Mouse (Mus musculus): Measurements from ENCODE around the gene Ccdc9. TPM values are rescaled to one million over a fixed set of nuclear protein-coding genes. Genes with fewer than 3 reads are reported as not detected.
"Not testable (repeated sequence)": the region's sequence is repeated elsewhere in the genome, so short reads cannot be mapped to it uniquely, and the experiment has no call there.

Ccdc9 gene
- polyA plus RNA-seq, 1 experiment from 2014 or later, result 21.9 TPM

DNA sequence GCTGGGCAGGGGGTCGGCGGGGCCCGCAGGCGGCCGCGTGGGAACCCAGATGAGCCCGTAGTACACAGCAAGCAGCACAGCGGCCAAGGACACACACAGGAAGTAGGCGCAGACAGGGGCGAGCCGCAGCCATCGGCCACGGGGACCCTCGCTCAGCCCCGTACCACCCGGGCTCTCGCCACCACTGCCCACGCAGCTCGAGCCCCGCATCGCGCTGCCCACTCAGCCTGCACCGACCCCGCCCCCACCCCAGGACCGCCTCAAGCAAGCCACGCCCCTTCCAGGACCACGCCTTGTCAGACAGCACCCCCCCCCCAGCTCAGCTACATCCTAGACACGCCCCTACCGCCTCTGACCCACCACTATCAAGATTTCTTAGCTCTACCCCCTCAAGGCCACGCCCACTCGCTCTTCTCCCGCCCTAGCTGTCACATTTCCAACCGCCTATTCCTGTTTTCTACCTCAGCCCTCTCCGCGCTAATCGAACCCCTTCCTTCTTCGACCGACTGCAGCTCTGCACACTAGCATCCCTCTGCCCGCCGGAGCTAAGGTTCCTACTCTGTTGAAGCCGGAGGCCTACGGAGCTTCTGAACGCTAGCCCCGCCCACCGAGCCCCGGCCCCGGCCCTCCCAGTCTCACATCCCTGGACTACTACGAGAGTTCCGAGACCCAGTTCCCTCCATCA lies 13.4 kb downstream of the Ccdc9 start, which contains the start of gene Inafm1:
Gene Inafm1, minus strand, starts transcription at position 537 of the 685 bp plus-strand sequence.
- peak; percentile 92 for DNase-seq (ENCODE audit: low spot score)

DNA sequence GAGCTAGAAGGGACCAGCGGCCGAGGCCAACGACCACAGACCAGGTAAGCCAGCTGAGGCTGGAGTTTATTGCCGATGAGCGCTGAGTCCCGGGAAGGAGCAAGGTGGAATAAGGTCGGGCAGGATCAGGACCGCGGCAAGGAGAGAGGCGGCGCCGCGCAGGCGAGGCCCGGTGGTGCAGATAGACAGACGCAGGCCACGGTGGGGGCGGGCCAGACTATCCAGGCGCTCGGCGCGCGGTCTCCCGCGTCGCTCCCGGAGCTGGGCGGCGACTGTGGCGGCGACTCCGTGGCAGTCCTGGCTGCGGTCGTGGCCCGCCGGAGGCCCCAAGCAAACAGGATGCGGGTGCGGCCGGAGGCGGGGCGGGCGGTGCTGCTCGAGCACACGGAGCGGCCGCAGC lies 13.9 kb downstream of the Ccdc9 start:
- DNase-seq (ENCODE audit: low spot score), result peak; percentile 64

DNA sequence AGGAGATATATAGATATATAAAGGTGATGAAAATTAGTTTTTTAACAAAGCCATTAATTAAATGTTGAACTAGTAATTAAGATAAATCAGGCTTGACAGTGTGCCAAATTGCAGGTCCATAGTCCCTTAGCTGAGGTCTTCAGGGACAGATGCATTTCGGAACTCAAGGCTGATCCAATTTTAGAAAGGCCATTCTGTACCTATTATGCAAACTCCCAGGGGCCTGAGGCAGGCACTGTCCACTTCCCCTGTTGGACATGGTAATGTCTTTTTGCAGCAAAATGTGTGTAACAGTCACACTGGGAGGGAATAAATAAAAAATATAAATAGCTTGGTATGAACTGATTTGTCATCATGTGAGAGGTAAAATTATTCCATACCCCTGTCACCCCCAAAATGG lies 15.5 kb downstream of the Ccdc9 start:
- no peak for DNase-seq (ENCODE audit: low spot score)

DNA sequence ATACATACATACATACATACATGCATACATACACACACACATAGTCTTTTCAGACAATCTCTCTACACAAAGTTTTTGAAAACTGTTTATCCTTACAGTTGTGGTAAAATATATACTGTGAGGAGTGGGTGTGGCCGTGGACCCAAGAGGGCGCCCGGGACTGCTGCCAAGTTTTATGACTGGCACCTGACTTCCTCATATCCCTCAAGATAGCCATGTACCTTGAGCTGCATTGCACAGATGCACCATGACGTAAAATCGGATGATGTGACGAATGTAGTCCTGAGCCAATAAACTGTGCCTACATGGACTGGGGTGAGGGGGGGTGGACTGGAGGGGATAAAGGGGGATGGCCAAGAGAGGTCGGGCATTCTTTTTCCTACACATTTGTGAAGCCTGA lies 20.0 kb downstream of the Ccdc9 start:
- not testable (repeated sequence) for DNase-seq (ENCODE audit: low spot score)

DNA sequence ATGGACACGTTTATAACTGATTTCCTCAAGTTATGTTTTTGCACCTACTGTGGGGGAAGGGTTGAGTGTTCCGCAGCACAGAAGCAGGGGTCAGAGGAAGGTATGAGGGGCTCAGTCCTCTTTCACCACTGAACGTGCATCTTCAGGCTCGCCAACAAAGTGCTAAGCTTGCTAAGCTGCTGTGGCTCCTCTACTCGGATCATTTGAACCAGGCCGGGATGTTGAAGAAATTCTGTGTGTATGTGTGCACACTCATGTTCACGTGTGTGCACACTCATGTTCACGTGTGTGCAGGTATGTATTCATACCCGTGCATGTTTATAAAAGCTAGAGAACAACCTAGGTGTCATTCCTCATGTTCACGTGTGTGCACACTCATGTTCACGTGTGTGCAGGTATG lies 20.7 kb downstream of the Ccdc9 start:
- DNase-seq (ENCODE audit: low spot score), result no peak

DNA sequence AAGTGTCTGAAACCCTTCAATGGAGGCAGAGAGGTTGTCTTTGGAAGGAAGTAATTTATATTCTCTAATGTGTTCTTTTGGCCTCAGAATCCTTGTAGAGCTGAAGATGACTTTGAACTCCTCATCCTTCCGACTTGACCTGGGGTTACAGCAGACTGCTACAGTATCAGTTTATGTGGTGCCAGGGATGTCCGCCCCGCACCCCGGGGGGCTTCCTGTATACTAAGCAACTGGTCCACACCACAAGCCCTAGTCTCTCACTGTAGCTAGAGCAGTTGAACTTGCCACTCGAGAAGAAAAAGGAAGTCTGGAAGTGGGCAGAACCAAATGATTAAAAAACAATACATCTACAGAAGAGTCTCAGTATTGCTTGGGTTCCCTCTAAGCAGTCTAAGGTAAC lies 22.8 kb downstream of the Ccdc9 start:
- no peak for DNase-seq (ENCODE audit: low spot score)

DNA sequence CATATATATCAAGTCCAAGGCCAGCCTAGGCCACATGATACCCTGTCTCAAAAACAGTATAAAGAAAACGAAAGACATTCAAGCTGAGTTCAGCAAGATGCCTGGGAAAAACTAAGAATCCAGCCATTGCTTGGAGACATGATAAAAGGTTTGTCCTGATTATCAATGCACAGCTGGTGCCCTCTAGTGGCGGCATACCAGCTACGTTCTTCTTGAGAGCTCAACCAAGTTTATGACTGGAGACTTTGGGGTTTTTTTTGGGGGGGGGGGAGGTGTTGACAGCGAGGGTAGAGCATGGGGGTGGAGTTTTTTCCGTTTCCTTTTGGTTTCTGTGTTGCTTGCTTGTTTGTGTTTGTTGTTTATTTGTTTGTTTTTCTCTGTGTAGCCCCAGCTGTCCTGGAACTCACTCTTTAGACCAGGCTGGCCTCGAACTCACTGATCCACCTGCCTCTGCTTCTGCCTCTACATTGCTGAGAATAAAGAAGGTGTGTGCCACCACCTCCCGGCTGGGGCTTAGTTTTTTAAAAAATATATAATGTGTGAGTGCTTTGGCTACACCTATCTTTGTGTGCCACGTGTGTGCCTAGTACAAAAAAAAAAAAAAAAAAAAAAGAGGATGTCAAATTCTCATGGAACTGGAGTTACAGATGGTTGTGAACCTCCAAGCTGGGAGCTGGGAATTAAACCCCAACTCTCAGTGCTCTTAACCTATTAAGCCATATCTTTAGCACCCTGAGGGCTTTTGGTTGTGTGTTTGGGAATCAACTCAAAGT lies 23.4 kb downstream of the Ccdc9 start:
- DNase-seq (ENCODE audit: low spot score), result peak; percentile 81

DNA sequence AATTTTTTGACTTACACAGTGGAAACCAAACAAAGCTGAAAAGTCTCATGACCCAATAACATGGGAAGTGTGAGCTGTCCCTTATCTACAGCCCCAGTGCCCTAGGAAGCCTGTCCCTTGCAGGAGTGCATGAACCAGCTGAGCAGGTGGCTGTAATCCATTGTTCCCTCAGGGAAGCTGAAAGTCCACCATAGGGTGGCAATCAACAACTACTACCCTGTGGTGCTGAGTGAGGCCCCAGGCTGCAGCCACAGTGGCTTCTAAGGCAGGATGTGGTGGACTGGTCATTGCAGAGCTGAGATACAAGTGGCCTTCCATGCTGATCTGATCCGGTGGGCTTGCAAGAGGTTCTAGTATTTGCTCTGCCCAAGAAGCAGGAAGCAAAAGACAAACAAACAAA lies 25.5 kb downstream of the Ccdc9 start:
- DNase-seq (ENCODE audit: low spot score), result no peak

DNA sequence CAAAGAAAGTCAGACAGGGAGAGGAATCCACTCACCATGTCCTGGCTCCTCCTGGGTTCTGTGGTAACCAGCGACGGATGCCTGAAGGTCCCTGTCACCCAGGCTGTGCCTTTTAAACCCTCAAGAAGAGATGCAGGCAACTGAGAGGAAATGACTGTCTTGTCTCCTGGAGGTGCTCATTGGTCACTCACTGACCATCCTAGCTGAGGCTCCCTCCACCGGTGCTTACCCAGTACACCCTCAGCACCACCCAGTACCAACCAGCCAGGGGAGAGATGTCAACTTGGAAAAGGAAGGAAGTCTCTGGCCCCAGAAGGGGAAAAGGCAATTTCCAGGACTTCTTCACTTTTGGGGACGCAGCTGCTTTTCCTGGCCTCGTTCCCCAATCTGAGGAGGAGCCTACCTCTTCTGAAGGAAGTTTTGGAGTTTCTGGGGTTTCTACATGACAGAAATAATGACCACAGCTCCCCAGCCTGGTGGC lies 27.4 kb downstream of the Ccdc9 start, which contains the start of gene C5ar1:
Gene C5ar1, minus strand, starts transcription at position 431 of the 481 bp plus-strand sequence.
- DNase-seq (ENCODE audit: low spot score), result no peak

DNA sequence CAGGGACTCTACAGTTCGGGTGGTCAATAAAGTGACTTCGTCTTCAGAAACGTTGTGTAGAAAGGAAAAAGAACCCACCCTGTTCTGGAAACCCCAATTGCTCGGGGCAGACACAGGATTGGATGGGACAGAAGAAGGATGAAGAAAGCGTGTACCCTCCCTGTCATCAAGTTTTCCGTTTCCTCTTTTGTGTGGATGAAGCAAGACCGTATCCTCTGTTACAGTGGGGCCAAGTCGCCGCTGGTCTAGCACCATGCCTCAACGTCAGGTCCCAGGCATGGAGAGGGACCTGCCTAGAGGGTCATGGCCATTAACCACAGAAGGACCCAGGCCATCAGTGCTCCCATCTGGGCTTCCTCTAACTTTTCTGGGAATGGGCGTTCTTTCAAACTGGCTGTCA lies 28.8 kb downstream of the Ccdc9 start:
- DNase-seq (ENCODE audit: low spot score), result no peak

DNA sequence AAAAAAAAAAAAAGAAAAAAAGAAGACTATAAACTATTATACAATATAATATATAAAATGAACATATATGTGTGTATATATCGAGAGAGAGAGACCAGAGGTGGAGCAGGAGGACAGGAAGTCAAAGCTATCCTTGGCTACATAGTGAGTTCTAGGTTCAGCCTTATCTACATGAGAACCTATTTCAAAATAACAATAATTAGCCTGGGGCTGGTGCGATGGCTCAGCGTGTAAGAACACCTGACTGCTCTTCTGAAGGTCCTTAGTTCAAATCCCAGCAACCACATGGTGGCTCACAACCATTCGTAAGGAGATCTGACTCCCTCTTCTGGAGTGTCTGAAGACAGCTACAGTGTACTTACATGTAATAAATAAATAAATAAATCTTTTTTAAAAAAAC lies 30.6 kb downstream of the Ccdc9 start:
- DNase-seq (ENCODE audit: low spot score), result not testable (repeated sequence)

DNA sequence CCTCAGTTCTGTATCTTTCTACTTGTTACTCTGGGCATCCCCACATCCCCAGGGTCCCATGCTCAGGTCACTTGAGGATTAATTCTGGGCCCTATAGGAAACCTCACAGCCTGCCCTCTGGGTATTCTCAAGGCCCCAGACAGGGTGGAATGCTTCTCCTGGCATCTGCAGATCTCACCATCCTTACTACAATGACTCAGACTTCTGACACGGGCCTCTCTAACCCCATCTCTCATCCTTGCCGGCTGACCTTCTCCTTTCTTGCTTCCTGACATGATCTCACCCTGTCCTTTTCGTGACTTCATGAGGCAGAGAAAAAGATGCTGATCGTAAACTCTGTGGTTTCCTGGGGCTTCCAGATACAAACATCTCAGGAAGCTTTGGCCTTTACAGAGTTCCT lies 32.4 kb downstream of the Ccdc9 start:
- no peak for DNase-seq (ENCODE audit: low spot score)

DNA sequence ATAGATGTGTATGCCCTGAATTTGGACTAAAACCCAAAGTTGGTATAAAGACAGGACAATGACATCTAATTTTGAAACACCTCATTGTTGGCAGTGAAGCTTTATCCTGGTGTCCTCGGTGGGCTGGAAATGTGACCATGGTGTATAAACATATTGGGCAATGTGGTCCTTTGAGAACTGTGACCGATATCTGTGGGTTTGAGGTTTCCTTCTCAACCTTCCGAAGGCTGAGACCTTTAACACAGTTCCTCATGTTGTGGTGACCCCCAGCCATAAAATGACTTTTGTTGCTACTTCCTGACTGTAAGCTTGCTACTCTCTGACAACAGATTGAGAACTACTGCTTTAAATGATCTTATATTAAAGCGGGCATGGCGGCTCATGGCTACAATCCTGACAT lies 35.9 kb downstream of the Ccdc9 start:
- DNase-seq (ENCODE audit: low spot score), result no peak

DNA sequence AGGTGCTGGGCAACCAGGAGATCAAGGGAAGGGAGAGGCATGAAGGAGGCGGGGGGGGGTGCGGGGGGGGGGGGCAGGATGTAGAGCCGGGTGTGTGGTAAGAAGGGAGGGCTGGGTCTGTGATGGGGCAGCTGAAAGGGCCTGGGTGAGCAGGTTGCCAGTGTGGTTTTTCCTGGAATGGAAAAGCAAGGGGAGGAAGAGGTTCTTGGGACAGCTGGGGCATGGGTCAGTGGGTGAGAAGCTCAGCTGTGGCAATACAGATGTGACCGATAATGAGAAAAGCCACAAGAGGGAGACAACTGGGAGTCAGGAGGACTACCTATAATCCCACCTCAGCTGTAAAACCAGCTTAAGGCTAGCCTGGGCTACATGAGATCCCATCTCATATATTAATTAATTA lies 40.6 kb downstream of the Ccdc9 start:
- DNase-seq (ENCODE audit: low spot score), result no peak

DNA sequence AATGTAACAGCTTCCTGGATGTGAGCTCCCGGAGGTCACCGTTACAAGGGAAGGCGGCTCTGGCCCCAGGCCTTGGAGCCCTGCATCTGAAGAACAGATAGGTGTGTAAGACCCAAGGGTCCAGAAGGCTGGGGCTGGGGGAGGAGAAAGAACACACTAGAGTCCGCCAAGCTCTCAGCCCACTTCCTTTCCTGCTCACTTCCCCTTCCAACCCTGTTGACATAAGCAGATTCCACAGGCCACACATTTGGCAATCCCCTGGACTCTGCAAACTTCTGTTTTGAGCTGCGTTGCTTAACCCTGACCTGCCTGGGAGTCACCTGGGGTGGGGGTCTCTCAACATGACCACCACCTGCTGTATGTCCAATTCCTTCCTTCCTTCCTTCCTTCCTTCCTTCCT lies 42.5 kb downstream of the Ccdc9 start, which contains the start of gene C5ar2:
Gene C5ar2, minus strand, starts transcription at position 88 of the 400 bp plus-strand sequence.
- no peak for DNase-seq (ENCODE audit: low spot score)

DNA sequence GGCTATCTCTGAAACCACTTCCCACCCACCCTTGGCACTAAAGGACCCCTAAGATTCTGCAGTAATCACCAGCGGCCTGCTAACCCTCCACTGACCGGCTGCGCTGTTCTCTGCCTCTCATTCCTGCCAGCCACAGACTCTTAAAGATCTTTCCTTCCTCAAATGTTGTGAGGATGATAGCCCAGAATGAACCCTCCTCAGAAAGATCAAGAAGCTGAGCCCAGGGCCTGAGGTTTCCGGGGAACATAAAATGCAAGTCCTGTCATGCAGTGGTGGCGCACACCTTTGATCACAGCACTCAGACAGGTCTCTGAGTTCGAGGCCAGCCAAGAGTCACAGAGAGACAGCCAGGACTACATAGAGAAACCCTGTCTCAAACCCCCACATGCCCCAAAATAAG lies 44.4 kb downstream of the Ccdc9 start:
- no peak for DNase-seq (ENCODE audit: low spot score)

DNA sequence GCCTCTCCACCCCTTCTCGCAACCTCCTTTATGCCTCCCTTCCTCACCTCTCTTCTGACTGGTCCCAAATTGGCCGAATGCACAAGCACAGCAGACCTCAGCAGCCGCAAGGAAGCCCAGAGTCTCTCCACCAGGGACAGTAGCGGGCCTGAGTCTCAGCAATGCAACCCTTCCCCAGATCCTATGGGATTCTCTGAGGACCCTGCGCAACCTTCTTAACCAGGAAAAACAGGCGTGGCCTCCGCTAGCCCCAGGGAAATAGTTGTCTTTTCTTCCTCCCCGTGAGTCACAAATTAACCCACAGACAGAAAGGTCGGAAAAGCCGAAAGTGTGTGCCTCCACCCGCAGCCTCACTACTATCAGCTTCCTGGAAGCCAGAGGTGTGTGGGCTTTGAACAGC lies 44.8 kb downstream of the Ccdc9 start:
- DNase-seq (ENCODE audit: low spot score), result no peak

DNA sequence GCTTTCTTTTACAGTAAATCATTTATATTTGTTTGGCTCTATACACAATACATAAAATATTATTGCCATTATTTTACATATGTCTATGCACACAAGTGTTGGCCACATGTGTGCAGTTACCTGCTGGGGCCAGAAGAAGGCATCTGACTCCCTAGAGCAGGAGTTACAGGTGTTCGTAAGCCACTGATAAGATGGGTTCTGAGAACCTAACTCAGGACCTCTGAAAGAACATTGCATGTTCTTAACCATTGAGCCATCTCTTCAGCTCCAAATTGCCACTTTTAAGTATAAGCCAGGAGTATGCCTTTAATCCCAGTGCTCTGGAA lies 45.7 kb downstream of the Ccdc9 start:
- DNase-seq (ENCODE audit: low spot score), result no peak

DNA sequence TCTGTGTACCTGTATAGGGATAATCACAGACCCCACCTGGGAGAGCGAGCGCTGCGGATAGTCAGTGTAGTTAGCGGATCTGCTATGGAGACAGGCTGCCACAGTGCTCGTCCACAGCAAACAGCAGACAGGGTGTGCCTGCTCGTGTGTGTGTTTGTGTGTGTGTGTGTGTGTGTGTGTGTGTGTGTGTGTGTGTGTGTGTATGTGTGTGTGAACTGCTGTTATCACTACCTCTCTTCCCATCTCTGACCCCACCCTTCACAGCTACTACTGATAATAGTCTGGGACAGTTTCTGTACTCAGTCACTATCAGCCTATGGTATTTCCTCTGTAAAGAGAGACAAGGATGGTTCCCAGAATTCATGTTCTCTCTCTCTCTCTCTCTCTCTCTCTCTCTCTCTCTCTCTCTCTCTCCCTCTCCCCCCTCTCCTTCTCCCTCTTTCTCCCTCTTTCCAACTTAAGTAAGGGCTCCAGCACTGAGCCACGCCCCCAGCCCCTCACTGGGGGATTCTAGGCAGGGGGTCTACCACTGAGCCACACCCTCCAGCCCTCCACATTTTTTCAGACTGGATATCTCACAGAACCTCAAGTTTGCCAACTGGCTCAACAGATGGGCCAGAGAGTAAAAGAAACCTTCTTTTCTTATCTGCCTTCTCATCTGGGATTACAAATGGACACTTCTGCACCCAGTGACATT lies 46.2 kb downstream of the Ccdc9 start:
- DNase-seq (ENCODE audit: low spot score), result no peak

DNA sequence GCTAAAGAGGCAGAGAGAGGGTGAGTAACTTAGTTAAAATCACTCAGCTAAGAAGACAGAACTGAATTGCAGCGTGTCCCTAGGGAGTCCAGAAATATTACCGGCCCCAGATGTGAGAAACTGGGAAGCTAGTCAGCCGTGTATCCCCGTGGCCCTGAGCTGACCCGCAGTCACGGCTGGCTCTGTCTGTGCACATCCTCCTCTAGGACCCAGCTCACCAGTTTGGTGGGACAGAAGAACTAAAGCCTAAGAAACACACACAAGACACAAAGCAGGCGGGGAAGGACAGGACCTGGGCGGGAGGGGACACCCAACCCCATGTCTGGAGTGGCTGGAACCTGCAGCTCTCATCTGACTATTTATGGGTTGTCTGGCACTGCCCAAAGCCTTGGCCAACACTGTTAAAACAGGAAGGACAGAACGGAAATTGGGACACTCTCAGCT lies 47.0 kb downstream of the Ccdc9 start:
- no peak for DNase-seq (ENCODE audit: low spot score)

DNA sequence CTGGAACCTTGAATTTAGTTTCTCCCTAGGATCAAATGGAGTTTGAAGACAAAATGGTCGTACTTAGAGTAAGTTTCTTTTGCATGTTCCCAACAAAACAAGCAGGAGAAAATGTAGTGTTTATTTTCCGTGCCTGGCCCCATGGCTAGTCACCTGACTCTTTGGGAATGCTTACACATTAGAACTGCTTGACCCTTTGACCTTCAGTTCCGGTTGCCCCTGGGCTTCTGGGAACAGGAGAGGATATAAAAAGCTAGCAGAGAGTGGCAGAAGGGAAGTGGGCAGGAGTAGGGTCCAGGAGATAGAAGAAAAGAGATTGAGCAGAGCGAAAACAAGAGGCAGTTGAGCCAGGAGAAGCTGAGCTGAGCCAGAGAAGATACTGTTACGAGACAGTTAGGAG lies 56.7 kb downstream of the Ccdc9 start:
- DNase-seq (ENCODE audit: low spot score), result no peak

Measured in thymus, postnatal 0 days (tissue).